Mouse (Mus musculus): ENCODE measurements at regions not wholly inside any gene's neighbourhood (a gene's known extent, or its start where the extent isn't known, plus 50 kb on each side); places are given as distances from the start of the nearest gene placed in this dataset.

- TF ChIP-seq POLR2A (IDR thresholded peaks at IDR 0.05; ENCODE audit: borderline replicate concordance, extremely low read depth, insufficient read depth, insufficient read length, poor library complexity, severe bottlenecking): no peak
- TF ChIP-seq CTCF (IDR thresholded peaks at IDR 0.05; ENCODE audit: borderline replicate concordance, extremely low read depth, insufficient read depth, insufficient read length): no peak
Observed at GRCm38 (mm10) chr11:56215706-56216105, 174.9 kb upstream of the Nmur2 start.
